Mouse (Mus musculus): ENCODE measurements around the gene Atp8a2. TPM values are rescaled to one million over a fixed set of nuclear protein-coding genes. Genes with fewer than 3 reads are reported as not detected.
A peak's percentile ranks its signal among the peaks of the same experiment; 100 is the strongest.
"Not testable (repeated sequence)": the region's sequence is repeated elsewhere in the genome, so short reads cannot be mapped to it uniquely, and the experiment has no call there.

The Atp8a2 gene
- polyA plus RNA-seq, 1 experiment = 15.3 TPM

GRCm38 (mm10) chr14:59959723-59960122, 237.3 kb downstream of the Atp8a2 start:
- Histone ChIP-seq H3K4me1 (ENCODE audit: control insufficient read depth, insufficient read depth, low read length) (no peaks in the 10 kb centered on the region), H3K4me3 (ENCODE audit: insufficient read depth, low read length) (no peak overlapping the region), H3K27ac (ENCODE audit: insufficient read depth, low read length) (no peak overlapping the region)
- TF ChIP-seq POLR2A (IDR thresholded peaks at IDR 0.05; ENCODE audit: extremely low read depth, insufficient read depth, low read length) (no peak), CTCF (IDR thresholded peaks at IDR 0.05; ENCODE audit: extremely low read depth, insufficient read depth, low read length) (no peak)

DNA sequence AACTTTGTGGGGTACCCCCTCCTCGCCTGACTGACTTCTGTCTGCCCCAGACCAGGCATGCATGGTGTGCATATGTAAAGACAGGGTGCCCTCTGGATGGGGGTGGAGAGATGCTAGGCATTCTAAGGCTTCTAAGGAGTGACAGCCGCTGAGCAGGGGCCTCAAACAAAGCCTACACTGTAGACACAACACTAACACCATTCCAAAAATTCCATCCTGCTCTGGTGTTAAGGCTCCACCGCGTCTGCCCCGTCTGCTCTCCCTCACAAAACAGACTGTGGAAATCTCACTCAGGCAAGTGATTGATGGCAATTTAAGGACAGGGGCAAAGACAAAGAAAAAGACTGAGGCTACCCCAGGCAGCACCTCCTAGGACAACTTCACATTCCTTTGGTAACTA, 247.0 kb downstream of the Atp8a2 start:
- TF ChIP-seq CTCF (IDR thresholded peaks at IDR 0.05; ENCODE audit: extremely low read depth, insufficient read depth, low read length) (no peak), POLR2A (IDR thresholded peaks at IDR 0.05; ENCODE audit: extremely low read depth, insufficient read depth, low read length) (no peak)
- no peaks in the 10 kb centered on the region for H3K4me1 ChIP-seq (ENCODE audit: control insufficient read depth, insufficient read depth, low read length)
- H3K4me3 ChIP-seq (ENCODE audit: insufficient read depth, low read length) = no peak overlapping the region
- no peak overlapping the region for H3K27ac ChIP-seq (ENCODE audit: insufficient read depth, low read length)

GRCm38 (mm10) chr14:59942864-59943611, 253.9 kb downstream of the Atp8a2 start:
- Histone ChIP-seq H3K4me1 (ENCODE audit: control insufficient read depth, insufficient read depth, low read length) (no peaks in the 10 kb centered on the region), H3K4me3 (ENCODE audit: insufficient read depth, low read length) (no peak overlapping the region), H3K27ac (ENCODE audit: insufficient read depth, low read length) (no peak overlapping the region)
- no peak for TF ChIP-seq POLR2A (IDR thresholded peaks at IDR 0.05; ENCODE audit: extremely low read depth, insufficient read depth, low read length)
- TF ChIP-seq CTCF (IDR thresholded peaks at IDR 0.05; ENCODE audit: extremely low read depth, insufficient read depth, low read length) = peak; percentile 86

GRCm38 (mm10) chr14:59942199-59942598, 254.8 kb downstream of the Atp8a2 start:
- Histone ChIP-seq H3K4me3 (ENCODE audit: insufficient read depth, low read length) (no peak overlapping the region), H3K27ac (ENCODE audit: insufficient read depth, low read length) (no peak overlapping the region), H3K4me1 (ENCODE audit: control insufficient read depth, insufficient read depth, low read length) (no peaks in the 10 kb centered on the region)
- TF ChIP-seq CTCF (IDR thresholded peaks at IDR 0.05; ENCODE audit: extremely low read depth, insufficient read depth, low read length) (no peak), POLR2A (IDR thresholded peaks at IDR 0.05; ENCODE audit: extremely low read depth, insufficient read depth, low read length) (no peak)

- TF ChIP-seq CTCF (IDR thresholded peaks at IDR 0.05; ENCODE audit: extremely low read depth, insufficient read depth, low read length) (no peak), POLR2A (IDR thresholded peaks at IDR 0.05; ENCODE audit: extremely low read depth, insufficient read depth, low read length) (no peak)
- Histone ChIP-seq H3K27ac (ENCODE audit: insufficient read depth, low read length) (no peak overlapping the region), H3K4me3 (ENCODE audit: insufficient read depth, low read length) (no peak overlapping the region), H3K4me1 (ENCODE audit: control insufficient read depth, insufficient read depth, low read length) (peaks cover 9% of the 10 kb centered on the region)
Measured at GRCm38 (mm10) chr14:59932355-59932754, 264.6 kb downstream of the Atp8a2 start.

DNA sequence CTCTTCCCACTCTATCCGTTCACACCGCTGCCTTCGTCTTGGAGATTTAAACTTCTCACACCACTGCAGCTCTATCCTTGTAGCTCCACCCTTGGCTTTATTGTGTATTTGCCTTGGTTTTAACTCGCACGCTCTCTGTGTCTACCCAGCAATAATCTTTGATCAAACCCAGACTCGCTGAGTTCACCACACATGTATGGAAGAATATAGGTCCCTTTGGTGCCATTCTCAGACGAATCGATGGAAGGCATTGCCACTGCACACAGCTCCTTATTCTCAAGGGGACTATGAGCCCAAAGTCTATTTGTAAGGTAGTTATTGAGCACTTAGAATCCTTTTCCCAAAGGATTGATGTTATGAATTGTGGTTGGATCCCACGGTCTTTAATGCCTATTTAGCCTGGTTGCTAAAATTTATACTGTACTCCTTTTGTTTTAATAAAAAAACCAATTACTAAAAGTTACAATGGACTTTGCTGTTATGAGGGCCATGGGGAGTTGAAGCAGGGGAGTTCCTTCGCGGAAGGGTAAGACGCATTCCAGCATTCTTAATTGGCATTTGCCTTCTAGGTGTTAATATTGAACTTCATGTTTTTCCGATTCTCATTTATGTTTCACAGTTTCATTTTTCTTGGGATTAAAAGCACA, 265.4 kb downstream of the Atp8a2 start:
- Histone ChIP-seq H3K4me1 (ENCODE audit: control insufficient read depth, insufficient read depth, low read length) (peaks cover 9% of the 10 kb centered on the region), H3K4me3 (ENCODE audit: insufficient read depth, low read length) (no peak overlapping the region), H3K27ac (ENCODE audit: insufficient read depth, low read length) (no peak overlapping the region)
- TF ChIP-seq CTCF (IDR thresholded peaks at IDR 0.05; ENCODE audit: extremely low read depth, insufficient read depth, low read length) (no peak), POLR2A (IDR thresholded peaks at IDR 0.05; ENCODE audit: extremely low read depth, insufficient read depth, low read length) (no peak)

GRCm38 (mm10) chr14:59929190-59929589, 267.8 kb downstream of the Atp8a2 start:
- H3K4me1 ChIP-seq (ENCODE audit: control insufficient read depth, insufficient read depth, low read length); H3K27ac ChIP-seq (ENCODE audit: insufficient read depth, low read length); H3K4me3 ChIP-seq (ENCODE audit: insufficient read depth, low read length): not testable (repeated sequence)

GRCm38 (mm10) chr14:59928781-59929180, 268.2 kb downstream of the Atp8a2 start:
- no peak overlapping the region for H3K27ac ChIP-seq (ENCODE audit: insufficient read depth, low read length)
- 0 out of 2 replicates have a peak, but pooled peaks cover 1% of the 10 kb centered on the region for H3K4me1 ChIP-seq (ENCODE audit: control insufficient read depth, insufficient read depth, low read length)
- H3K4me3 ChIP-seq (ENCODE audit: insufficient read depth, low read length) = no peak overlapping the region
- TF ChIP-seq CTCF (IDR thresholded peaks at IDR 0.05; ENCODE audit: extremely low read depth, insufficient read depth, low read length) (no peak), POLR2A (IDR thresholded peaks at IDR 0.05; ENCODE audit: extremely low read depth, insufficient read depth, low read length) (no peak)

- Histone ChIP-seq H3K4me1 (ENCODE audit: control insufficient read depth, insufficient read depth, low read length) (0 out of 2 replicates have a peak, but pooled peaks cover 1% of the 10 kb centered on the region), H3K27ac (ENCODE audit: insufficient read depth, low read length) (no peak overlapping the region), H3K4me3 (ENCODE audit: insufficient read depth, low read length) (no peak overlapping the region)
- no peak for TF ChIP-seq CTCF (IDR thresholded peaks at IDR 0.05; ENCODE audit: extremely low read depth, insufficient read depth, low read length)
- no peak for TF ChIP-seq POLR2A (IDR thresholded peaks at IDR 0.05; ENCODE audit: extremely low read depth, insufficient read depth, low read length)
Measured at GRCm38 (mm10) chr14:59927804-59928203, 269.2 kb downstream of the Atp8a2 start.

DNA sequence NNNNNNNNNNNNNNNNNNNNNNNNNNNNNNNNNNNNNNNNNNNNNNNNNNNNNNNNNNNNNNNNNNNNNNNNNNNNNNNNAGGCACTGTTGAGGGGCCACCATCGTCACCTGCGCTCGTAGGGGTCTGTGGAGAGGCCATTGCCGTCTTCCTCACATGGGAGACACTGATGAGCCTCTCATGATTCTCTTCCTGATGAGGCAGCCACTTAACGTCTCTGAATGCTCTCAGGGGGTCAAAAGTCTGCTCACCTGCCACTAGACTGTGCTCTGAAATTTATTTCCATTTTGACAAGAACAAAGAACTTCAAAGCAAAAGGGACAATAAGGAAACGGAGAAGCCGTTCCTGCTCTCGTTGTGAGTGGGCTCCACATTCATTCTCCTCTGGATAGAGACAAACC, 277.1 kb downstream of the Atp8a2 start:
- TF ChIP-seq POLR2A (IDR thresholded peaks at IDR 0.05; ENCODE audit: extremely low read depth, insufficient read depth, low read length) (no peak), CTCF (IDR thresholded peaks at IDR 0.05; ENCODE audit: extremely low read depth, insufficient read depth, low read length) (no peak)
- Histone ChIP-seq H3K4me1 (ENCODE audit: control insufficient read depth, insufficient read depth, low read length) (no peaks in the 10 kb centered on the region), H3K27ac (ENCODE audit: insufficient read depth, low read length) (no peak overlapping the region), H3K4me3 (ENCODE audit: insufficient read depth, low read length) (no peak overlapping the region)
